Mouse (Mus musculus) heart, embryonic 14.5 days (tissue): ENCODE results near the gene Camta1. TPM values are rescaled to one million over a fixed set of nuclear protein-coding genes. Genes with fewer than 3 reads are reported as not detected.

Experiments used
- ATAC-seq: fragments of 200-750 bp; cut with Nextera tagmentation; 2 replicates; pipeline ENCODE4 v1.8.0; 2017; ENCODE audit warnings: low read depth, moderate TSS enrichment; ENCODE audit not compliant: insufficient number of reproducible peaks, insufficient read depth, low FRiP score
- H3K27ac ChIP-seq, 2 experiments: fragments of 200-500 bp in 1 of 2; fragments of 300-500 bp in 1 of 2; sonication (generic) in 1 of 2; replicated peaks in 1 of 2; 2 replicates each; pipeline ENCODE4 v1.5.1; 2012 to 2014; ENCODE audit warnings: low read depth in 2 of 2, low read length in 2 of 2, control low read depth in 1 of 2, mild to moderate bottlenecking in 1 of 2, mixed read lengths in 1 of 2; ENCODE audit not compliant: control insufficient read depth in 1 of 2, insufficient read depth in 1 of 2
- H3K27me3 ChIP-seq: fragments of 300-500 bp; sonication (generic); 2 replicates; pipeline ENCODE4 v1.6.1; 2014; ENCODE audit warnings: mild to moderate bottlenecking, low read length, control low read depth; ENCODE audit not compliant: control insufficient read depth, insufficient read depth
- H3K36me3 ChIP-seq: fragments of 300-500 bp; sonication (generic); 2 replicates; pipeline ENCODE4 v1.6.1; 2014; ENCODE audit warnings: mild to moderate bottlenecking, control low read depth, low read length, mixed read lengths; ENCODE audit not compliant: control insufficient read depth, insufficient read depth
- H3K4me1 ChIP-seq, 2 experiments: fragments of 200-500 bp in 1 of 2; fragments of 300-500 bp in 1 of 2; sonication (generic) in 1 of 2; 2 replicates each; pipeline ENCODE4 v1.6.1; 2012 to 2014; ENCODE audit warnings: low read length in 2 of 2, control low read depth in 1 of 2, mixed read lengths in 1 of 2; ENCODE audit not compliant: control insufficient read depth in 2 of 2, insufficient read depth in 2 of 2
- H3K4me2 ChIP-seq: fragments of 300-500 bp; sonication (generic); 2 replicates; pipeline ENCODE4 v1.6.1; 2014; ENCODE audit warnings: mild to moderate bottlenecking, low read length
- H3K4me3 ChIP-seq, 2 experiments: fragments of 200-500 bp in 1 of 2; fragments of 300-500 bp in 1 of 2; sonication (generic) in 1 of 2; 2 replicates each; pipeline ENCODE4 v1.5.1; 2012 to 2014; ENCODE audit warnings: low read length in 2 of 2, mild to moderate bottlenecking in 2 of 2, control low read depth in 1 of 2, low read depth in 1 of 2, moderate library complexity in 1 of 2; ENCODE audit not compliant: control insufficient read depth in 1 of 2, insufficient read depth in 1 of 2
- H3K9ac ChIP-seq: fragments of 300-500 bp; sonication (generic); 2 replicates; pipeline ENCODE4 v1.6.1; 2014; ENCODE audit warnings: mild to moderate bottlenecking, low read length
- H3K9me3 ChIP-seq: fragments of 300-500 bp; sonication (generic); 2 replicates; pipeline ENCODE4 v1.6.1; 2016; ENCODE audit warnings: low read length, control low read depth; ENCODE audit not compliant: control insufficient read depth
- WGBS: fragments of 180-500 bp; shearing (Covaris S2); extraction: QIAGEN DNeasy Blood & Tissue Kit; methylation state at CpG from one replicate; pipeline ENCODE4 v1.1.7; 2014; 5-methylcytosine and 5-hydroxymethylcytosine counted together
- polyA plus RNA-seq: library from polyadenylated mRNA; unstranded; fragments of >200 nt; fragmentation: Nextera tagmentation; extraction: Ambion mirVana; gene quantifications from 2 replicates; pipeline ENCODE4 v1.2.1, GENCODE M21; 2014

The Camta1 gene
- polyA plus RNA-seq, 1 experiment from 2014 or later, result 150 TPM

DNA sequence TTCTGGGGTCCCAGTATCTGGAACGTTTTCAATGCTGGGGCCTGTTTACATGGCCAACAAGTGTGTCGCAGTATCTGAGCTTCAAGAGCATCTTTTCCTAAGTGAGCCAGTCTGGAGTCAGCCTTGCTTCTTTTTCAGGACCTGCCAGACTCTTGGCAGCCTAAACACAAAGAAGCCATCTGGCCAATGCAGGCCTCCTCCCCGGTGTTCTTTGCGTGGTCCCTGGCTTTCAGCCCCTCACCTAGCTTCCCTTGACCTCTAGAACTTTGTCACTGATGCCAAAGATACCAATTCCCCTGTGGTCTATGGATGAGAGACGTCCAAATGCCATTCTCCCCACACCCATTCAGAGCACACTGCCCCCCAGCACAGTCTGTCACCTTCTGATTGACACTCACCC is 289.0 kb downstream of the Camta1 start:
- Histone ChIP-seq H3K36me3 (no peaks in the 10 kb centered on the region), H3K9me3 (no peaks in the 10 kb centered on the region), H3K27me3 (no peaks in the 10 kb centered on the region; the same call in 1 of the 2 replicates), H3K4me1 (no peaks in the 10 kb centered on the region), H3K4me2 (no peak overlapping the region), H3K4me3 (no peak overlapping the region), H3K27ac (no peak overlapping the region), H3K9ac (no peak overlapping the region)
- WGBS, result 62% methylated on average over 5 of the region's 5 CpGs
- ATAC-seq, result no peak

GRCm38 (mm10) chr4:151569586-151569985 is 292.1 kb downstream of the Camta1 start:
- WGBS, result 77% methylated on average over 3 of the region's 3 CpGs
- Histone ChIP-seq H3K4me2 (no peak overlapping the region), H3K27me3 (no peaks in the 10 kb centered on the region; the same call in 1 of the 2 replicates), H3K27ac (no peak overlapping the region), H3K4me1 (no peaks in the 10 kb centered on the region), H3K4me3 (no peak overlapping the region), H3K9me3 (no peaks in the 10 kb centered on the region), H3K9ac (no peak overlapping the region), H3K36me3 (no peaks in the 10 kb centered on the region)
- no peak for ATAC-seq

DNA sequence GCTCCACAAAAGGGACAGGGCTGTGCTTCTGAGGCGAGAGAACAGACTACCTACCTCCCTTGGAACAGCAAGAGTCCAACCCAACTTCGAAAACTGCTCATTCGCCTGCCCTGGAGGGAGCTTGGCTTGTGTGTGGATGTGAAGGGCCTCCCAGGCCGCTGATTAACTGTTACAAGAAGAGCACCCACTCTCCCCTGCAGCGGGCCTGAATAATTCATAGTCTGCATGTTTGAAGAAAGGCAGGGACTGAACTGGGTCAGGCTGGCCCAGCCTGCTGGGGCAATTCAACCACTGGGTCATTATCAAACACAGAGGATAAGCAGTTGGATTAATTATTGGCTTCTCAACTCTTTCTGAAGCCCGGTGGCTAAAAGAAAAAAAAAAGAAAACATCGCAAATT is 292.8 kb downstream of the Camta1 start:
- Histone ChIP-seq H3K36me3 (no peaks in the 10 kb centered on the region), H3K27ac (no peak overlapping the region), H3K9ac (no peak overlapping the region), H3K4me3 (no peak overlapping the region), H3K4me1 (no peaks in the 10 kb centered on the region), H3K27me3 (no peaks in the 10 kb centered on the region; the same call in 1 of the 2 replicates), H3K9me3 (no peaks in the 10 kb centered on the region), H3K4me2 (no peak overlapping the region)
- WGBS, result 62% methylated on average over 7 of the region's 7 CpGs
- ATAC-seq, result no peak

GRCm38 (mm10) chr4:151567105-151567504 is 294.6 kb downstream of the Camta1 start:
- no peak overlapping the region for H3K9ac ChIP-seq
- no peak overlapping the region for H3K27ac ChIP-seq
- H3K4me1 ChIP-seq, result no peaks in the 10 kb centered on the region
- 70% methylated on average over 4 of the region's 4 CpGs for WGBS
- no peak overlapping the region for H3K4me2 ChIP-seq
- H3K36me3 ChIP-seq, result no peaks in the 10 kb centered on the region
- no peaks in the 10 kb centered on the region for H3K9me3 ChIP-seq
- H3K27me3 ChIP-seq, result no peaks in the 10 kb centered on the region
- ATAC-seq, result no peak
- no peak overlapping the region for H3K4me3 ChIP-seq

DNA sequence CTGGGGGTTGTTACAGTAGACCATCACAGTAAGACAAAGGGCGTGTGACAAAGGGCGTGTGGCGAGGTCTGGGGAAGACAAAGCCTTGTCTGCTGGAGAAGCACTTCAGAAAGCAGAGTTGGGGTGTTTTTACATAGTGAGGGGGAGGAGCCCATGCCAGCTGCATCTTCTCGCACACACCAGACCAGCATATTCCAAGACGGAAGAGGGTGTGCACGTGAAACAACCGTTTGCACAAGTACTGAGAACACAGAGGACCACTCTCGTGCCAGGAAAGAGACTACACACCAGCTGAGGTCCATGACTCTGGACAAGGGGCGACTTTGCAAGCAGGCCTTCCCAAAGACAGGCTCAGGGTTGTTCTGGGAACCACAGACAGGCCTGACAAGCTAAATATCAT is 306.2 kb downstream of the Camta1 start:
- Histone ChIP-seq H3K27ac (no peak overlapping the region), H3K9ac (no peak overlapping the region), H3K4me2 (no peak overlapping the region), H3K27me3 (no peaks in the 10 kb centered on the region), H3K9me3 (no peaks in the 10 kb centered on the region), H3K4me1 (peaks cover 4 to 7% of the 10 kb centered on the region in 2 experiments; a peak in 3 of 4 replicates), H3K36me3 (no peaks in the 10 kb centered on the region), H3K4me3 (no peak overlapping the region)
- no peak for ATAC-seq
- 74% methylated on average over 9 of the region's 9 CpGs for whole genome bisulfite sequencing

GRCm38 (mm10) chr4:151549523-151549922 is 312.2 kb downstream of the Camta1 start:
- Histone ChIP-seq H3K27me3 (no peaks in the 10 kb centered on the region), H3K9ac (no peak overlapping the region)
- ATAC-seq, result no peak

DNA sequence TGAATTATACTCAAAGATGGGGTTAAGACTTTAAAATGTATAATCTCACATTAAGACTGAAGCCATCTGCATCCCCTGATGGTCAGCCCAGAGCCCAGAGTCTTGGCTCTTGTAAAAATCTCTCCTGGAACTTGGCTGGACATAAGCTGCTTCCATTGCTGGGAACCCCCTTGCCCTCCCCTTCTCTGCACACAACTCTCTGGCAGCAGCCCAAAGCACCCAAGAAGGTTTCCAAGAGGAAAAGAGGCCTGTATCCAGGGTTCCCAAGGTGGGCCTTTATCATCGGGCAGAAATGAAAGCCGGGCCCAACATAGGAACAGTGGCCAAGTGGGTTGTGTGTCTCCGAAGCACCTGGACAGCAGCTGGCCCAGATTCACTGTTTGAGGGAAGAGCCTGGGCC is 316.2 kb downstream of the Camta1 start:
- Histone ChIP-seq H3K27ac (no peak overlapping the region), H3K4me1 (peaks cover 4 to 5% of the 10 kb centered on the region in 2 experiments; a peak in 2 of 4 replicates), H3K4me3 (no peak overlapping the region), H3K9me3 (no peaks in the 10 kb centered on the region), H3K4me2 (no peak overlapping the region), H3K9ac (no peak overlapping the region), H3K36me3 (no peaks in the 10 kb centered on the region), H3K27me3 (no peaks in the 10 kb centered on the region)
- no peak for ATAC-seq
- 72% methylated on average over 3 of the region's 3 CpGs for WGBS

More at GRCm38 (mm10) chr4:151549523-151549922, 312.2 kb downstream of the Camta1 start:
- Histone ChIP-seq H3K4me2 (no peak overlapping the region), H3K4me1 (no peaks in the 10 kb centered on the region; a peak in 1 of 4 replicates), H3K27ac (no peak overlapping the region), H3K9me3 (no peaks in the 10 kb centered on the region), H3K4me3 (no peak overlapping the region), H3K36me3 (no peaks in the 10 kb centered on the region)
- 68% methylated on average over 10 of the region's 10 CpGs for WGBS

DNA sequence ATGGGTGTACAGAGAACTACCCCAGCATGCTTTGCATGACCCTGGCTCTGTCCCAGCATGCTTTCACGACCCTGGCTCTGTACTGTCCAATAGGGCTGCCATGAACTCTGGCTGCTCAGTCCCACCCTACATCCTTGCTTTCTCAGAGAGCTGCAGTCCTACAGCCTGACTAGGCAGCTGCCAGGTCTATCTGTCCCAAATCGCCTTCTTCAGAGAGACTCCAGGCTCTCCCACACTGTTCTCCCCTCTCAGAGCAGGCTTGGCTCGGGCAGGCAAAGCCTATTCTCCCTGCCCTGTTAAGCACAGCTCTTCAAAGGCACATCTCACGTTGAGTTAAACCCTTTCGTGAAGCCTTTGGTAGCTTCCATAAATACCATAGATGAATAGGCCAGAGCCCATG is 317.5 kb downstream of the Camta1 start:
- H3K4me2 ChIP-seq, result no peak overlapping the region
- 57% methylated on average over 5 of the region's 5 CpGs for WGBS
- ATAC-seq, result no peak
- no peak overlapping the region for H3K27ac ChIP-seq
- H3K9ac ChIP-seq, result no peak overlapping the region
- H3K27me3 ChIP-seq, result no peaks in the 10 kb centered on the region
- H3K4me1 ChIP-seq, result peaks cover 8 to 9% of the 10 kb centered on the region in 2 experiments; a peak in 2 of 4 replicates
- H3K36me3 ChIP-seq, result no peaks in the 10 kb centered on the region
- no peak overlapping the region for H3K4me3 ChIP-seq
- no peaks in the 10 kb centered on the region for H3K9me3 ChIP-seq
